Mouse (Mus musculus): ENCODE data around the gene Gm3336.
A peak's percentile ranks its signal among the peaks of the same experiment; 100 is the strongest.

The Gm3336 gene

GRCm38 (mm10) chr8:70747211-70747890 lies 29.0 kb downstream of the Gm3336 start:
- no peak for DNase-seq (ENCODE audit: low spot score in 2 of 2)

GRCm38 (mm10) chr8:70748246-70749096 lies 30.1 kb downstream of the Gm3336 start:
- no peak for DNase-seq (ENCODE audit: low spot score in 2 of 2)

GRCm38 (mm10) chr8:70749097-70749674 lies 30.8 kb downstream of the Gm3336 start:
- DNase-seq (ENCODE audit: low spot score in 2 of 2): peak in 1 of 2 experiments; percentile 8

GRCm38 (mm10) chr8:70750128-70750680 lies 31.9 kb downstream of the Gm3336 start:
- DNase-seq (ENCODE audit: low spot score in 2 of 2): peak in 1 of 2 experiments; percentile 9

- DNase-seq (ENCODE audit: low spot score in 2 of 2): peak; percentile 58 to 73
Measured at GRCm38 (mm10) chr8:70752000-70752764, 33.8 kb downstream of the Gm3336 start.

- DNase-seq (ENCODE audit: low spot score in 2 of 2): peak; percentile 80 to 81
Measured at GRCm38 (mm10) chr8:70753151-70753550, 34.8 kb downstream of the Gm3336 start.

GRCm38 (mm10) chr8:70754043-70754870 lies 35.9 kb downstream of the Gm3336 start, which contains the start of gene Rab3a:
Rab3a (plus strand) TSS chr8:70754679.
- DNase-seq (ENCODE audit: low spot score in 2 of 2): peak; percentile 94 to 97

- DNase-seq (ENCODE audit: low spot score in 2 of 2): peak; percentile 74 to 75
Measured at GRCm38 (mm10) chr8:70754871-70755660, 36.7 kb downstream of the Gm3336 start.

GRCm38 (mm10) chr8:70755661-70756475 lies 37.5 kb downstream of the Gm3336 start:
- DNase-seq (ENCODE audit: low spot score in 2 of 2): peak; percentile 13

- DNase-seq (ENCODE audit: low spot score in 2 of 2): peak; percentile 3 to 9
Measured at GRCm38 (mm10) chr8:70756476-70757040, 38.2 kb downstream of the Gm3336 start.

GRCm38 (mm10) chr8:70757523-70758307 lies 39.4 kb downstream of the Gm3336 start:
- peak; percentile 29 to 30 for DNase-seq (ENCODE audit: low spot score in 2 of 2)

GRCm38 (mm10) chr8:70758308-70758615 lies 39.9 kb downstream of the Gm3336 start:
- DNase-seq (ENCODE audit: low spot score in 2 of 2): peak; percentile 10 to 11

GRCm38 (mm10) chr8:70758616-70759561 lies 40.5 kb downstream of the Gm3336 start:
- DNase-seq (ENCODE audit: low spot score in 2 of 2): peak in 1 of 2 experiments; percentile 32

GRCm38 (mm10) chr8:70760350-70760749 lies 42.0 kb downstream of the Gm3336 start:
- no peak for DNase-seq (ENCODE audit: low spot score in 2 of 2)

GRCm38 (mm10) chr8:70760775-70761406 lies 42.5 kb downstream of the Gm3336 start, which contains the start of gene Mpv17l2:
Mpv17l2 (minus strand) TSS chr8:70760946.
- peak; percentile 95 to 98 for DNase-seq (ENCODE audit: low spot score in 2 of 2)

GRCm38 (mm10) chr8:70762118-70762517 lies 43.8 kb downstream of the Gm3336 start:
- no peak for DNase-seq (ENCODE audit: low spot score in 2 of 2)

All from frontal cortex, postnatal 14 days (tissue).